Mouse (Mus musculus): Measurements from ENCODE around the gene Rasgrp1. TPM values are rescaled to one million over a fixed set of nuclear protein-coding genes. Genes with fewer than 3 reads are reported as not detected.

Rasgrp1 gene
- polyA plus RNA-seq (2016; fragmentation: Nextera tagmentation; extraction: Ambion mirVana), result 0.47 and 0.55 TPM in 2 replicates

GRCm38 (mm10) chr2:117342547-117343239, at the start of gene Rasgrp1:
Rasgrp1 (minus strand) TSS chr2:117343001.
- no peaks in the 10 kb centered on the region for H3K36me3 ChIP-seq (replicated peaks)
- peaks cover 15% of the 10 kb centered on the region for H3K4me1 ChIP-seq
- H3K27me3 ChIP-seq (replicated peaks; ENCODE audit: low read depth, poor library complexity, severe bottlenecking), result peaks cover 58% of the 10 kb centered on the region
- WGBS, result 2% methylated on average over 56 of the region's 56 CpGs
- peak within 1 kb of the TSS; percentile 66 for H3K4me3 ChIP-seq
- 0 out of 2 replicates have a peak within 1 kb of the TSS, but pooled peaks have one; percentile 15 for H3K27ac ChIP-seq (replicated peaks)
- DNase-seq (ENCODE audit: low spot score), result peak; percentile 62
- H3K9me3 ChIP-seq, result no peaks in the 10 kb centered on the region

- DNase-seq (ENCODE audit: low spot score), result no peak
- 90% methylated on average over 17 of the region's 17 CpGs for WGBS
- Histone ChIP-seq H3K4me3 (no peak overlapping the region), H3K9me3 (no peaks in the 10 kb centered on the region), H3K4me1 (no peaks in the 10 kb centered on the region), H3K27ac (replicated peaks) (no peak overlapping the region), H3K27me3 (replicated peaks; ENCODE audit: low read depth, poor library complexity, severe bottlenecking) (no peaks in the 10 kb centered on the region), H3K36me3 (replicated peaks) (no peaks in the 10 kb centered on the region)
These were observed 47.4 kb upstream of the Rasgrp1 start for GRCm38 (mm10) chr2:117389925-117390892.

- Histone ChIP-seq H3K36me3 (replicated peaks) (no peaks in the 10 kb centered on the region), H3K4me1 (no peaks in the 10 kb centered on the region), H3K9me3 (no peaks in the 10 kb centered on the region), H3K4me3 (no peak overlapping the region), H3K27me3 (replicated peaks; ENCODE audit: low read depth, poor library complexity, severe bottlenecking) (no peaks in the 10 kb centered on the region), H3K27ac (replicated peaks) (no peak overlapping the region)
- no peak for DNase-seq (ENCODE audit: low spot score)
- WGBS, result 87% methylated on average over 3 of the region's 3 CpGs
These were observed 46.7 kb upstream of the Rasgrp1 start for GRCm38 (mm10) chr2:117389460-117389859.

- no peaks in the 10 kb centered on the region for H3K27me3 ChIP-seq (replicated peaks; ENCODE audit: low read depth, poor library complexity, severe bottlenecking)
- H3K27ac ChIP-seq (replicated peaks), result no peak overlapping the region
- peaks cover 4% of the 10 kb centered on the region; the same call in 1 of the 2 replicates for H3K4me1 ChIP-seq
- H3K36me3 ChIP-seq (replicated peaks), result no peaks in the 10 kb centered on the region
- no peak overlapping the region for H3K4me3 ChIP-seq
- WGBS, result 88% methylated on average over 4 of the region's 4 CpGs
- H3K9me3 ChIP-seq, result no peaks in the 10 kb centered on the region
- no peak for DNase-seq (ENCODE audit: low spot score)
These were observed 45.3 kb upstream of the Rasgrp1 start for GRCm38 (mm10) chr2:117388121-117388520.

GRCm38 (mm10) chr2:117386981-117387705, 44.3 kb upstream of the Rasgrp1 start:
- H3K27me3 ChIP-seq (replicated peaks; ENCODE audit: low read depth, poor library complexity, severe bottlenecking), result no peaks in the 10 kb centered on the region
- peaks cover 4% of the 10 kb centered on the region; the same call in 1 of the 2 replicates for H3K4me1 ChIP-seq
- H3K36me3 ChIP-seq (replicated peaks), result no peaks in the 10 kb centered on the region
- 85% methylated on average over 12 of the region's 12 CpGs for WGBS
- H3K9me3 ChIP-seq, result no peaks in the 10 kb centered on the region
- H3K27ac ChIP-seq (replicated peaks), result no peak overlapping the region
- no peak for DNase-seq (ENCODE audit: low spot score)
- no peak overlapping the region for H3K4me3 ChIP-seq

- Histone ChIP-seq H3K4me3 (no peak overlapping the region), H3K4me1 (peaks cover 4% of the 10 kb centered on the region; the same call in 1 of the 2 replicates), H3K9me3 (no peaks in the 10 kb centered on the region), H3K36me3 (replicated peaks) (no peaks in the 10 kb centered on the region), H3K27ac (replicated peaks) (no peak overlapping the region), H3K27me3 (replicated peaks; ENCODE audit: low read depth, poor library complexity, severe bottlenecking) (no peaks in the 10 kb centered on the region)
- no peak for DNase-seq (ENCODE audit: low spot score)
- 76% methylated on average over 7 of the region's 7 CpGs for WGBS
These were observed 43.3 kb upstream of the Rasgrp1 start for GRCm38 (mm10) chr2:117386036-117386590.

- no peak overlapping the region for H3K27ac ChIP-seq (replicated peaks)
These were observed 38.5 kb upstream of the Rasgrp1 start for GRCm38 (mm10) chr2:117381314-117381713.

GRCm38 (mm10) chr2:117374293-117374830, 31.6 kb upstream of the Rasgrp1 start:
- Histone ChIP-seq H3K27ac (replicated peaks) (no peak overlapping the region), H3K27me3 (replicated peaks; ENCODE audit: low read depth, poor library complexity, severe bottlenecking) (no peaks in the 10 kb centered on the region), H3K4me3 (no peak overlapping the region), H3K9me3 (no peaks in the 10 kb centered on the region), H3K36me3 (replicated peaks) (no peaks in the 10 kb centered on the region), H3K4me1 (no peaks in the 10 kb centered on the region)
- 57% methylated on average over 2 of the region's 2 CpGs for WGBS
- DNase-seq (ENCODE audit: low spot score), result no peak

More at GRCm38 (mm10) chr2:117381314-117381713, 38.5 kb upstream of the Rasgrp1 start:
- no peak overlapping the region for H3K4me3 ChIP-seq
- H3K9me3 ChIP-seq, result no peaks in the 10 kb centered on the region
- no peak for DNase-seq (ENCODE audit: low spot score)
- peaks cover 4% of the 10 kb centered on the region; the same call in 1 of the 2 replicates for H3K4me1 ChIP-seq
- WGBS, result 85% methylated on average over 3 of the region's 3 CpGs
- no peaks in the 10 kb centered on the region for H3K36me3 ChIP-seq (replicated peaks)
- H3K27me3 ChIP-seq (replicated peaks; ENCODE audit: low read depth, poor library complexity, severe bottlenecking), result no peaks in the 10 kb centered on the region

GRCm38 (mm10) chr2:117371706-117372105, 28.9 kb upstream of the Rasgrp1 start:
- DNase-seq (ENCODE audit: low spot score), result no peak
- Histone ChIP-seq H3K27ac (replicated peaks) (no peak overlapping the region), H3K4me1 (peaks cover 3% of the 10 kb centered on the region; the same call in 1 of the 2 replicates), H3K27me3 (replicated peaks; ENCODE audit: low read depth, poor library complexity, severe bottlenecking) (0 out of 2 replicates have a peak, but pooled peaks cover 3% of the 10 kb centered on the region), H3K36me3 (replicated peaks) (no peaks in the 10 kb centered on the region), H3K9me3 (no peaks in the 10 kb centered on the region), H3K4me3 (no peak overlapping the region)
- 92% methylated on average over 1 of the region's 1 CpGs for WGBS

- Histone ChIP-seq H3K27ac (replicated peaks) (no peak overlapping the region), H3K9me3 (no peaks in the 10 kb centered on the region), H3K27me3 (replicated peaks; ENCODE audit: low read depth, poor library complexity, severe bottlenecking) (0 out of 2 replicates have a peak, but pooled peaks cover 3% of the 10 kb centered on the region), H3K4me3 (no peak overlapping the region), H3K36me3 (replicated peaks) (no peaks in the 10 kb centered on the region), H3K4me1 (peaks cover 15% of the 10 kb centered on the region)
- 52% methylated on average over 3 of the region's 3 CpGs for WGBS
- no peak for DNase-seq (ENCODE audit: low spot score)
These were observed 23.7 kb upstream of the Rasgrp1 start for GRCm38 (mm10) chr2:117366478-117366877.

- H3K27ac ChIP-seq (replicated peaks), result no peak overlapping the region
- H3K36me3 ChIP-seq (replicated peaks), result no peaks in the 10 kb centered on the region
- no peak for DNase-seq (ENCODE audit: low spot score)
- WGBS, result 88% methylated on average over 2 of the region's 2 CpGs
- H3K4me3 ChIP-seq, result no peak overlapping the region
- no peaks in the 10 kb centered on the region for H3K9me3 ChIP-seq
- H3K27me3 ChIP-seq (replicated peaks; ENCODE audit: low read depth, poor library complexity, severe bottlenecking), result 0 out of 2 replicates have a peak, but pooled peaks cover 3% of the 10 kb centered on the region
- H3K4me1 ChIP-seq, result peaks cover 15% of the 10 kb centered on the region
These were observed 21.3 kb upstream of the Rasgrp1 start for GRCm38 (mm10) chr2:117364056-117364455.
